Mouse (Mus musculus): Measurements from ENCODE around the gene Kcnq2. TPM values are rescaled to one million over a fixed set of nuclear protein-coding genes. Genes with fewer than 3 reads are reported as not detected.
A peak's percentile ranks its signal among the peaks of the same experiment; 100 is the strongest.

Kcnq2 gene
- polyA plus RNA-seq, 1 experiment from 2014 or later: 0.16 TPM

DNA sequence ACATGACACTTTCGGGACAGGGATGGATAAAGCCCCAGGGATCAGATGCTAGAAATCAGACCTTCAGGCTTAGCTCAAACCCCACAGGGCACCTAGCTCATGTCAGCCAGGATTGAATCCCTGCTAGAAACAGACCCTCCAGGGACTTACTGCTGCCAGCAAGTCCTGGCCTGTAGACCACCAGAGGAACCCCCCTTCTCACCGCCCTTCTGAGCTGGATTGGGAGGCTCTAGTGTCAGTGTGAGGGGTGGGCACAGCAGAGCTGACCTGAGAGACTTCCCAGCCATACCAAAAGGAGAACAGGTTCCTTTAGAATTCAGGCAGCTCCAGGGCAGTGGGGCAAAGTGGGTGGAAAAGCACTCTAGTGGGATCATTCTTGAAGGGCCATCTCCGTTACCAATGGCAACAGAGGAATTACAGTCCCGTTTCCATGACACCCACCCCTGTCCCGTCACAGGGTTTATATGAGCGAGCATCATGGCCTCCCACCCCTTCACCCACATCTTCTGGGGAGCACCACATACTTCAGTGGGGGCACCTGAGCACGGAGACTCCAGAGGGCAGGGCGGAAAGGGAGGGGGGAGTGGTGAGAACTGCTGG lies 21.2 kb downstream of the Kcnq2 start:
- Histone ChIP-seq H3K9ac (replicated peaks; ENCODE audit: low read length) (no peak overlapping the region), H3K4me2 (replicated peaks; ENCODE audit: low read depth, low read length) (no peak overlapping the region), H3K9me3 (ENCODE audit: low read length) (no peaks in the 10 kb centered on the region), H3K27ac (ENCODE audit: low read length) (no peak overlapping the region), H3K36me3 (ENCODE audit: insufficient read depth, low read length) (no peaks in the 10 kb centered on the region), H3K4me1 (ENCODE audit: insufficient read depth, low read length) (no peaks in the 10 kb centered on the region), H3K4me3 (ENCODE audit: low read length) (no peak overlapping the region), H3K27me3 (ENCODE audit: insufficient read depth, low read length) (no peaks in the 10 kb centered on the region)
- ATAC-seq (ENCODE audit: low FRiP score, low TSS enrichment): no peak
- WGBS: 73% methylated on average over 8 of the region's 8 CpGs

DNA sequence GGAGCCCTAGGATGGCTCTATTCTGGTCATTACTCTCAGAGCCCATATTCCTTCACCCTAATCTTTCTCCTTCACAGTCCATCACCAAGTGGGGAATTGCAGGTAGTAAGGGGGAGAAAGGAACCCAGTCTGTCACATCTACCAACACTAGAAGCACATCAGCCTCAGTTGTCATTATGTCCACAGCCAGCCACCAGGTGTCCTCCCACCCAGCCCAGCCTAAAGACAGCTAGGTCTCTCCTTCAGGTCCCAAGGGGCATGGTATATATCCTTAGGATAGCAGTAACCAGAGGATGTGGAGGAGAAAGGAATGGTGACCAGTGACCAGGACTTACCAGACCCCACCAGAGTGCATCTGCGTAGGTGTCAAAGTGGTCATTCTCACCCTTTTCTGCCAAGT lies 23.4 kb downstream of the Kcnq2 start:
- ATAC-seq (ENCODE audit: low FRiP score, low TSS enrichment): no peak
- H3K9ac ChIP-seq (replicated peaks; ENCODE audit: low read length): no peak overlapping the region
- H3K27me3 ChIP-seq (ENCODE audit: insufficient read depth, low read length): no peaks in the 10 kb centered on the region
- H3K9me3 ChIP-seq (ENCODE audit: low read length): no peaks in the 10 kb centered on the region
- H3K4me2 ChIP-seq (replicated peaks; ENCODE audit: low read depth, low read length): no peak overlapping the region
- H3K4me3 ChIP-seq (ENCODE audit: low read length): no peak overlapping the region
- H3K36me3 ChIP-seq (ENCODE audit: insufficient read depth, low read length): no peaks in the 10 kb centered on the region
- 97% methylated on average over 1 of the region's 1 CpGs for WGBS
- H3K4me1 ChIP-seq (ENCODE audit: insufficient read depth, low read length): no peaks in the 10 kb centered on the region
- no peak overlapping the region for H3K27ac ChIP-seq (ENCODE audit: low read length)

DNA sequence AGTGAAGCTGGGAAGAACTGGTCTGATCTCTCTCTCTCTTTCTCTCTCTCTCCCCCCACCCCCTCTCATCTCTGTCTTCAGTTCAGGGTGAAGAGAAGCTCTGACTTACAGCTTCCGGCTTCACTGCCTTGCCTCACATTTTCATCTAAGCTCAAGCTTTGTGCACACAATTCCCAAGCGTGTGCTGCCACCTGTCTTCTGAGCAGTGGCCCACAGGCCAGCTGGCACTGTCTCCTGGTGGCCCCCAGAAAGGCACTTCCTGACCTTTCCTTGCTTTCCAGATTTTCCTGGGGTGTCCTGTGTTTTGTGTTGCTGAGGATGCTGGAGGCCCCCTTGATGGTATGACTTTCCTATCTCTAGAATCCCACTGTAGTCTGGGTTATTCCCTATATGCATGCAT lies 31.0 kb downstream of the Kcnq2 start:
- no peak for ATAC-seq (ENCODE audit: low FRiP score, low TSS enrichment)
- 41% methylated on average over 2 of the region's 2 CpGs for WGBS
- 0 out of 2 replicates have a peak, but pooled peaks cover 3% of the 10 kb centered on the region for H3K4me1 ChIP-seq (ENCODE audit: insufficient read depth, low read length)

DNA sequence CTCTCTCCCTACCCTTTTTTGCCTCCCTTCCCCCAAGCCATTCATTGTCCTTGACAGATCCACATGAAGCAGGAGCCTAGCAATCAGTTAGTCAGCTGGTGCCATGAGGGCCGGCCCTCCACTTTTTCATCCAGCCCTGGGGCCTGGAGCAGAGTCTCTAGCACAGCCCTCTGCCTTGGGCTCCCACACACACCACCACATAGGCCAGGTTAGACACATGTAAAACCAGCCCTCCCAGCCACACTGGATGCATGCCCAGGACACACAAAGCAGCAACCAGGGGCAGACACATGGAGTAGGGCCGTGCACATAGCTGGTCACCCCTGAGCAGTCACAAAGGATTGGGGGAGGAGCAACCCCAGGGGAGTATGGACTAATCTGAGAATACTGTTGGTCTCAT lies 32.9 kb downstream of the Kcnq2 start:
- Histone ChIP-seq H3K9ac (replicated peaks; ENCODE audit: low read length) (no peak overlapping the region), H3K36me3 (ENCODE audit: insufficient read depth, low read length) (no peaks in the 10 kb centered on the region), H3K9me3 (ENCODE audit: low read length) (no peaks in the 10 kb centered on the region), H3K4me1 (ENCODE audit: insufficient read depth, low read length) (0 out of 2 replicates have a peak, but pooled peaks cover 3% of the 10 kb centered on the region), H3K4me3 (ENCODE audit: low read length) (no peak overlapping the region), H3K27me3 (ENCODE audit: insufficient read depth, low read length) (no peaks in the 10 kb centered on the region), H3K27ac (ENCODE audit: low read length) (no peak overlapping the region), H3K4me2 (replicated peaks; ENCODE audit: low read depth, low read length) (no peak overlapping the region)
- ATAC-seq (ENCODE audit: low FRiP score, low TSS enrichment): peak; percentile 63; the same call in 1 of the 2 replicates
- 35% methylated on average over 2 of the region's 2 CpGs for WGBS

More for the DNA sequence above, 31.0 kb downstream of the Kcnq2 start:
- no peaks in the 10 kb centered on the region for H3K9me3 ChIP-seq (ENCODE audit: low read length)
- H3K27me3 ChIP-seq (ENCODE audit: insufficient read depth, low read length): no peaks in the 10 kb centered on the region
- H3K4me2 ChIP-seq (replicated peaks; ENCODE audit: low read depth, low read length): no peak overlapping the region
- H3K27ac ChIP-seq (ENCODE audit: low read length): no peak overlapping the region
- H3K4me3 ChIP-seq (ENCODE audit: low read length): no peak overlapping the region
- no peak overlapping the region for H3K9ac ChIP-seq (replicated peaks; ENCODE audit: low read length)
- H3K36me3 ChIP-seq (ENCODE audit: insufficient read depth, low read length): no peaks in the 10 kb centered on the region

DNA sequence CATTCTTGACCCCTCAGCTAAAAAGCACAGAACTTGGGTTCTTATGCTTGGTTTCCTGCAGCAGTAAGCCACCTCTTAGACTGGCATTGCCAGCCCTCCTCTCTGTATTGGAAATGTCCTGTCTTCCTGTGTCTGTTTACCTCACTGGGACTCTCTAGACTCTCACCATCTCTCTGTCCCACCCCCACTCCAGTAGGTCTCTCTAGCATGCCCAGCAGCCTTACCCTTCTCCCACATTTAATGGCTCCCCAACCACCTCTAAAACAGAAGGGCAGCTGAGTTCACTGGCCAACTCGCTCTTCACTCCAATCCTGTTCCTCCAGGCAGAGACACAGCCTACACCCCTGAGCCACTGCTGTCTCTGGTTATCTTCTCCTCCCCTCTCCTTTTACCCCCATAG lies 33.5 kb downstream of the Kcnq2 start:
- Histone ChIP-seq H3K27me3 (ENCODE audit: insufficient read depth, low read length) (no peaks in the 10 kb centered on the region), H3K27ac (ENCODE audit: low read length) (no peak overlapping the region), H3K4me2 (replicated peaks; ENCODE audit: low read depth, low read length) (no peak overlapping the region), H3K4me1 (ENCODE audit: insufficient read depth, low read length) (0 out of 2 replicates have a peak, but pooled peaks cover 3% of the 10 kb centered on the region), H3K9ac (replicated peaks; ENCODE audit: low read length) (no peak overlapping the region), H3K36me3 (ENCODE audit: insufficient read depth, low read length) (no peaks in the 10 kb centered on the region), H3K4me3 (ENCODE audit: low read length) (no peak overlapping the region), H3K9me3 (ENCODE audit: low read length) (no peaks in the 10 kb centered on the region)
- ATAC-seq (ENCODE audit: low FRiP score, low TSS enrichment): no peak
- 38% methylated on average over 1 of the region's 1 CpGs for WGBS

DNA sequence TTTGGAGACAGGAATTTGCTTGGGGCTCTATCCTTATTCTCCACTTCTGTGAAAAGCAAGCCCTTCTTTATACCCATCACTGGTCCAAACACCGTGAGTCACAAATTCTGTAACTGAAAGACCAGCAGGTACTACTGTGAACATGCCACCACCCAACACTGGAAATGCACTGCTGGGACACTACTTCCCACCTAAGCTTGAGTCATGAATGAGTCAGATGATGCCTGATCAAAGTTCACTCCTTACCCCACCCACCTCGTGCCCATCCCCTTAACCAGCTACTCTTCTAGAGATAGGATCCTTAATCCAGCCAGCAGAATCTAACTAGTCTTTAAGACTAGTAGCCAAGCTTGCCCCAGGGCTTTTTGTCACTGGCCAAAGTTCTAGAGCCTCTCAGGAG lies 35.0 kb downstream of the Kcnq2 start:
- Histone ChIP-seq H3K9me3 (ENCODE audit: low read length) (no peaks in the 10 kb centered on the region), H3K36me3 (ENCODE audit: insufficient read depth, low read length) (no peaks in the 10 kb centered on the region), H3K27ac (ENCODE audit: low read length) (no peak overlapping the region), H3K4me3 (ENCODE audit: low read length) (no peak overlapping the region), H3K4me2 (replicated peaks; ENCODE audit: low read depth, low read length) (no peak overlapping the region), H3K27me3 (ENCODE audit: insufficient read depth, low read length) (no peaks in the 10 kb centered on the region), H3K4me1 (ENCODE audit: insufficient read depth, low read length) (0 out of 2 replicates have a peak, but pooled peaks cover 3% of the 10 kb centered on the region), H3K9ac (replicated peaks; ENCODE audit: low read length) (no peak overlapping the region)
- WGBS: 78% methylated on average over 2 of the region's 2 CpGs
- no peak for ATAC-seq (ENCODE audit: low FRiP score, low TSS enrichment)

DNA sequence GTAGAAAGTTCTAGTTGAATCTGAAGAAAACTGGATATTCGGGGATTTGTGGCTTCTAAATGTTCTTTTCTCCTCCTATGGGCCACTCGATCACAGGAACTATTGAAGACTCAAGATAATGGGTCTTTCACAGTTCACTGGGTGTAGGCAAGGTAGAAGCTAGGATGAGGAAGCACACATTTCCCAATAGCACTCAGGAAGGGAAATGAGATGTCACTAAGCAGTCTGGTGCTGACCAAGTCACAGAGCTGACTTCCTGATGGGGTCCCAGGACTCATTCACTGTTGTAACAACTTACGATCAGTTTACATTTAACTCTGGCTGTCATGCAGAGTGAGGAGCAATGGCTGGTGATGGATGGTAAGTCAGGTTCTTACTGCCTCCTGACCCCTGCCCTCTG lies 45.0 kb downstream of the Kcnq2 start:
- no peak overlapping the region for H3K4me2 ChIP-seq (replicated peaks; ENCODE audit: low read depth, low read length)
- no peak overlapping the region for H3K9ac ChIP-seq (replicated peaks; ENCODE audit: low read length)
- H3K27me3 ChIP-seq (ENCODE audit: insufficient read depth, low read length): no peaks in the 10 kb centered on the region
- H3K27ac ChIP-seq (ENCODE audit: low read length): no peak overlapping the region
- H3K4me1 ChIP-seq (ENCODE audit: insufficient read depth, low read length): no peaks in the 10 kb centered on the region
- 75% methylated on average over 3 of the region's 3 CpGs for WGBS
- no peaks in the 10 kb centered on the region for H3K9me3 ChIP-seq (ENCODE audit: low read length)
- no peak overlapping the region for H3K4me3 ChIP-seq (ENCODE audit: low read length)
- no peaks in the 10 kb centered on the region for H3K36me3 ChIP-seq (ENCODE audit: insufficient read depth, low read length)
- ATAC-seq (ENCODE audit: low FRiP score, low TSS enrichment): no peak

DNA sequence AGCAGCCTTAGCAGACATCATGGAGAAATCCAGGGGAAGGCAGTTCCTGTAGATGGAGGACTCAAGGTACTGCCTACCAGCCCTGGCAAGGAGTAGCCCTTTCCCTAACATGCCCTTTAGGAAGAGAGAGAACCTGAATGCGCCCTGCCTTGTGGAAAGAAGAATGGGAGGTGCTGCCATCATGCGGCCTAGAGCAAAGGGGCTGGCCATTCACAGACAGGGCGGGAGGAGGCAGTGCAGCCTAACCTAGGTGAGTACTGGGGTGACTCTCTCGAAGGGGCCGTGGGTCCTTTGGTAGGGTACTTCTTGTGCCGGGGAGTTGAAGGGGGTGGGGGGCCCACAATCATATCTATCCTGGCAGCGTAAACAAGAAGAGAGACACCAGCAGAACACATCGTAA lies 50.1 kb downstream of the Kcnq2 start:
- Histone ChIP-seq H3K4me1 (ENCODE audit: insufficient read depth, low read length) (no peaks in the 10 kb centered on the region), H3K4me2 (replicated peaks; ENCODE audit: low read depth, low read length) (no peak overlapping the region), H3K4me3 (ENCODE audit: low read length) (no peak overlapping the region), H3K36me3 (ENCODE audit: insufficient read depth, low read length) (no peaks in the 10 kb centered on the region), H3K9me3 (ENCODE audit: low read length) (no peaks in the 10 kb centered on the region), H3K9ac (replicated peaks; ENCODE audit: low read length) (no peak overlapping the region), H3K27ac (ENCODE audit: low read length) (no peak overlapping the region), H3K27me3 (ENCODE audit: insufficient read depth, low read length) (no peaks in the 10 kb centered on the region)
- no peak for ATAC-seq (ENCODE audit: low FRiP score, low TSS enrichment)
- WGBS: 61% methylated on average over 8 of the region's 8 CpGs

DNA sequence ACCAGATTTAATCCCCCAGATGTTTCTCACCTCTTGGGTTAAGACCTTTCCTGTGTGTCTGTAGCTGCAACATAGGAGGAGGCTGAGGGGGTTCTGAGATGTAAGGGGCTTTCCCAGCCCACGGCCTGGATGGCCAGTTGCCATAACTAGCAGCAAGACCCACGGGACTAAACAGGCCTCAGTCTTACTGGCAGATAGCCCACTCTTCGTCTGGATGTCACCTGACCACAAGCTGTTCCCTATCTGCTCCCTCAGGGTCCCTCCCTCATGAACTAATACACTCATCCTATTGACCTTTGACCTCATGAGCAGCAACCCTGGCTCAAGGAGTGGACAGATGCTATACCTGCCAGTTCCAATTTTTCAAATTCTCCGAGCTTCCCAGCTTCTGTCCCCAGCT lies 51.2 kb downstream of the Kcnq2 start:
- ATAC-seq (ENCODE audit: low FRiP score, low TSS enrichment): no peak
- Histone ChIP-seq H3K4me2 (replicated peaks; ENCODE audit: low read depth, low read length) (no peak overlapping the region), H3K27me3 (ENCODE audit: insufficient read depth, low read length) (no peaks in the 10 kb centered on the region), H3K36me3 (ENCODE audit: insufficient read depth, low read length) (no peaks in the 10 kb centered on the region), H3K4me1 (ENCODE audit: insufficient read depth, low read length) (no peaks in the 10 kb centered on the region), H3K9ac (replicated peaks; ENCODE audit: low read length) (no peak overlapping the region), H3K4me3 (ENCODE audit: low read length) (no peak overlapping the region), H3K27ac (ENCODE audit: low read length) (no peak overlapping the region), H3K9me3 (ENCODE audit: low read length) (no peaks in the 10 kb centered on the region)
- WGBS: 51% methylated on average over 4 of the region's 4 CpGs

DNA sequence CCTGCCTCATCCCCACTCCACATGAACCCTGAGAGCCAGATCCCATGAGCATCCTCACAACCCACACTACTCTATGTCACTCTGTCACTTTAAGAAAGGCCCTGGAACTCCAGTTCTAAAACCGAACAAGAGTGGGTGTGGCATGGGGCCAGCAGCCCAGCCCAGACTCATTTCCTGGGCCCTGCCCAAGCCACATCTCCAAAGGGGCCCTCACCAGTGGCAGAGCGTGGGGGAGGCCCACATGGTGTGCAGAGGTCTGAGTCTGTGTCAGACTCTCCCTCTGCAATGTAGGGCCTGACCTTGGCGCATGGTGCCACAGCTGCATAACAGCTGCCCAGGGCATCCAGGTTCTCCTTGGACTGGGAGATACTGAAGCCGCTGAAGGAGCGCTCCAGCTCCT lies 54.2 kb downstream of the Kcnq2 start:
- Histone ChIP-seq H3K4me1 (ENCODE audit: insufficient read depth, low read length) (no peaks in the 10 kb centered on the region), H3K4me2 (replicated peaks; ENCODE audit: low read depth, low read length) (no peak overlapping the region), H3K4me3 (ENCODE audit: low read length) (no peak overlapping the region), H3K9me3 (ENCODE audit: low read length) (no peaks in the 10 kb centered on the region), H3K36me3 (ENCODE audit: insufficient read depth, low read length) (no peaks in the 10 kb centered on the region), H3K27me3 (ENCODE audit: insufficient read depth, low read length) (no peaks in the 10 kb centered on the region), H3K27ac (ENCODE audit: low read length) (no peak overlapping the region), H3K9ac (replicated peaks; ENCODE audit: low read length) (no peak overlapping the region)
- 57% methylated on average over 5 of the region's 5 CpGs for WGBS
- ATAC-seq (ENCODE audit: low FRiP score, low TSS enrichment): no peak
